Mouse (Mus musculus): ENCODE measurements around the gene Eapp. TPM values are rescaled to one million over a fixed set of nuclear protein-coding genes. Genes with fewer than 3 reads are reported as not detected.
A peak's percentile ranks its signal among the peaks of the same experiment; 100 is the strongest.
"Not testable (repeated sequence)": the region's sequence is repeated elsewhere in the genome, so short reads cannot be mapped to it uniquely, and the experiment has no call there.

Eapp gene
- polyA plus RNA-seq, 1 experiment from 2014 or later: 60.9 TPM

- H3K4me3 ChIP-seq (ENCODE audit: low read length); H3K4me2 ChIP-seq (ENCODE audit: low read depth, low read length); H3K4me1 ChIP-seq (ENCODE audit: control insufficient read depth, insufficient read depth, low read length); H3K9me3 ChIP-seq (ENCODE audit: control insufficient read depth, low read length); H3K36me3 ChIP-seq (ENCODE audit: control insufficient read depth, insufficient read depth, low read length); H3K27me3 ChIP-seq (replicated peaks; ENCODE audit: control insufficient read depth, insufficient read depth, low read length); H3K9ac ChIP-seq (ENCODE audit: low read depth, low read length); H3K27ac ChIP-seq (ENCODE audit: low read length): not testable (repeated sequence)
- 0% methylated on average over 3 of the region's 48 CpGs for WGBS
- ATAC-seq: peak; percentile 64
Measured at GRCm38 (mm10) chr12:54713822-54714626, 18.3 kb upstream of the Eapp start.

GRCm38 (mm10) chr12:54710494-54710879 is 14.8 kb upstream of the Eapp start:
- H3K36me3 ChIP-seq (ENCODE audit: control insufficient read depth, insufficient read depth, low read length); H3K27ac ChIP-seq (ENCODE audit: low read length); H3K4me2 ChIP-seq (ENCODE audit: low read depth, low read length); H3K4me3 ChIP-seq (ENCODE audit: low read length); H3K27me3 ChIP-seq (replicated peaks; ENCODE audit: control insufficient read depth, insufficient read depth, low read length); H3K4me1 ChIP-seq (ENCODE audit: control insufficient read depth, insufficient read depth, low read length); H3K9me3 ChIP-seq (ENCODE audit: control insufficient read depth, low read length); H3K9ac ChIP-seq (ENCODE audit: low read depth, low read length): not testable (repeated sequence)
- ATAC-seq: peak; percentile 89
- 0% methylated on average over 3 of the region's 8 CpGs for WGBS

- not testable (repeated sequence) for H3K9me3 ChIP-seq (ENCODE audit: control insufficient read depth, low read length); H3K4me1 ChIP-seq (ENCODE audit: control insufficient read depth, insufficient read depth, low read length); H3K27me3 ChIP-seq (replicated peaks; ENCODE audit: control insufficient read depth, insufficient read depth, low read length); H3K27ac ChIP-seq (ENCODE audit: low read length); H3K36me3 ChIP-seq (ENCODE audit: control insufficient read depth, insufficient read depth, low read length); H3K4me3 ChIP-seq (ENCODE audit: low read length); H3K4me2 ChIP-seq (ENCODE audit: low read depth, low read length); H3K9ac ChIP-seq (ENCODE audit: low read depth, low read length)
- WGBS: 1% methylated on average over 12 of the region's 44 CpGs
- ATAC-seq: peak; percentile 78
Measured at GRCm38 (mm10) chr12:54709691-54710493, 14.2 kb upstream of the Eapp start.

- Histone ChIP-seq H3K36me3 (ENCODE audit: control insufficient read depth, insufficient read depth, low read length) (no peaks in the 10 kb centered on the region), H3K27me3 (replicated peaks; ENCODE audit: control insufficient read depth, insufficient read depth, low read length) (no peaks in the 10 kb centered on the region), H3K9ac (ENCODE audit: low read depth, low read length) (no peak overlapping the region), H3K4me1 (ENCODE audit: control insufficient read depth, insufficient read depth, low read length) (peaks cover 6% of the 10 kb centered on the region), H3K4me2 (ENCODE audit: low read depth, low read length) (no peak overlapping the region), H3K9me3 (ENCODE audit: control insufficient read depth, low read length) (no peaks in the 10 kb centered on the region), H3K4me3 (ENCODE audit: low read length) (no peak overlapping the region), H3K27ac (ENCODE audit: low read length) (no peak overlapping the region)
- WGBS: 70% methylated on average over 7 of the region's 7 CpGs
- no peak for ATAC-seq
Measured at GRCm38 (mm10) chr12:54699394-54699793, 3.7 kb upstream of the Eapp start.

GRCm38 (mm10) chr12:54697791-54698250 is 2.1 kb upstream of the Eapp start:
- 42% methylated on average over 6 of the region's 6 CpGs for WGBS
- Histone ChIP-seq H3K36me3 (ENCODE audit: control insufficient read depth, insufficient read depth, low read length) (no peaks in the 10 kb centered on the region), H3K9me3 (ENCODE audit: control insufficient read depth, low read length) (no peaks in the 10 kb centered on the region), H3K4me2 (ENCODE audit: low read depth, low read length) (no peak overlapping the region), H3K4me1 (ENCODE audit: control insufficient read depth, insufficient read depth, low read length) (peaks cover 7% of the 10 kb centered on the region), H3K9ac (ENCODE audit: low read depth, low read length) (no peak overlapping the region), H3K27ac (ENCODE audit: low read length) (no peak overlapping the region), H3K27me3 (replicated peaks; ENCODE audit: control insufficient read depth, insufficient read depth, low read length) (no peaks in the 10 kb centered on the region), H3K4me3 (ENCODE audit: low read length) (no peak overlapping the region)
- no peak for ATAC-seq

- Histone ChIP-seq H3K4me3 (ENCODE audit: low read length) (no peak overlapping the region), H3K27me3 (replicated peaks; ENCODE audit: control insufficient read depth, insufficient read depth, low read length) (no peaks in the 10 kb centered on the region), H3K36me3 (ENCODE audit: control insufficient read depth, insufficient read depth, low read length) (no peaks in the 10 kb centered on the region), H3K4me2 (ENCODE audit: low read depth, low read length) (no peak overlapping the region), H3K9ac (ENCODE audit: low read depth, low read length) (no peak overlapping the region), H3K27ac (ENCODE audit: low read length) (no peak overlapping the region), H3K9me3 (ENCODE audit: control insufficient read depth, low read length) (no peaks in the 10 kb centered on the region), H3K4me1 (ENCODE audit: control insufficient read depth, insufficient read depth, low read length) (peaks cover 7% of the 10 kb centered on the region)
- peak; percentile 57 for ATAC-seq
- 6% methylated on average over 7 of the region's 7 CpGs for WGBS
Measured at GRCm38 (mm10) chr12:54697003-54697597, 1.4 kb upstream of the Eapp start.

- H3K4me2 ChIP-seq (ENCODE audit: low read depth, low read length): peak overlapping the region; percentile 67
- peak overlapping the region; percentile 89 for H3K4me3 ChIP-seq (ENCODE audit: low read length)
- peak; percentile 88 for ATAC-seq
- peak overlapping the region; percentile 93 for H3K9ac ChIP-seq (ENCODE audit: low read depth, low read length)
- H3K4me1 ChIP-seq (ENCODE audit: control insufficient read depth, insufficient read depth, low read length): peaks cover 7% of the 10 kb centered on the region
- no peaks in the 10 kb centered on the region for H3K27me3 ChIP-seq (replicated peaks; ENCODE audit: control insufficient read depth, insufficient read depth, low read length)
- under 1% methylated on average over 32 of the region's 32 CpGs for WGBS
- H3K27ac ChIP-seq (ENCODE audit: low read length): peak overlapping the region; percentile 97
- H3K9me3 ChIP-seq (ENCODE audit: control insufficient read depth, low read length): no peaks in the 10 kb centered on the region
- no peaks in the 10 kb centered on the region for H3K36me3 ChIP-seq (ENCODE audit: control insufficient read depth, insufficient read depth, low read length)
Measured at GRCm38 (mm10) chr12:54696242-54697002, 725 bp upstream of the Eapp start.

- Histone ChIP-seq H3K9me3 (ENCODE audit: control insufficient read depth, low read length) (no peaks in the 10 kb centered on the region), H3K4me1 (ENCODE audit: control insufficient read depth, insufficient read depth, low read length) (peaks cover 7% of the 10 kb centered on the region), H3K36me3 (ENCODE audit: control insufficient read depth, insufficient read depth, low read length) (no peaks in the 10 kb centered on the region), H3K9ac (ENCODE audit: low read depth, low read length) (peak overlapping the region; percentile 93), H3K27ac (ENCODE audit: low read length) (peak overlapping the region; percentile 97), H3K27me3 (replicated peaks; ENCODE audit: control insufficient read depth, insufficient read depth, low read length) (no peaks in the 10 kb centered on the region), H3K4me2 (ENCODE audit: low read depth, low read length) (peak overlapping the region; percentile 67), H3K4me3 (ENCODE audit: low read length) (peak overlapping the region; percentile 89)
- ATAC-seq: no peak
- WGBS: 36% methylated on average over 12 of the region's 12 CpGs
Measured at GRCm38 (mm10) chr12:54694847-54695510, 718 bp downstream of the Eapp start.

All from intestine, embryonic 16.5 days (tissue).